Mouse (Mus musculus) stomach, postnatal 0 days (tissue): ENCODE measurements at regions not wholly inside any gene's neighbourhood (a gene's known extent, or its start where the extent isn't known, plus 50 kb on each side); places are given as distances from the start of the nearest gene placed in this dataset.
A peak's percentile ranks its signal among the peaks of the same experiment; 100 is the strongest.

Source experiments
- ATAC-seq: fragments of 200-750 bp; cut with Nextera tagmentation; 2 replicates; pipeline ENCODE4 v1.8.0; 2017; ENCODE audit not compliant: low FRiP score, low TSS enrichment
- DNase-seq: peaks from one replicate; pipeline ENCODE4 v3.0.0-alpha.2; 2016; ENCODE audit warnings: low spot score
- H3K27ac ChIP-seq: fragments of 300-500 bp; sonication (generic); replicated peaks from 2 replicates; pipeline ENCODE4 v1.5.1; 2014; ENCODE audit warnings: mild to moderate bottlenecking, control low read depth
- H3K27me3 ChIP-seq: fragments of 300-500 bp; sonication (generic); 2 replicates; pipeline ENCODE4 v1.6.1; 2014; ENCODE audit warnings: low read length; ENCODE audit not compliant: control insufficient read depth, insufficient read depth
- H3K36me3 ChIP-seq: fragments of 300-500 bp; sonication (generic); 2 replicates; pipeline ENCODE4 v1.6.1; 2014; ENCODE audit warnings: low read length, mixed read lengths; ENCODE audit not compliant: control insufficient read depth, insufficient read depth
- H3K4me1 ChIP-seq: fragments of 300-500 bp; sonication (generic); replicated peaks from 2 replicates; pipeline ENCODE4 v1.6.1; 2014; ENCODE audit warnings: antibody characterized with exemption; ENCODE audit not compliant: control insufficient read depth, insufficient read depth
- H3K4me2 ChIP-seq: fragments of 300-500 bp; sonication (generic); replicated peaks from 2 replicates; pipeline ENCODE4 v1.6.1; 2014; ENCODE audit warnings: low read depth, mild to moderate bottlenecking, control low read depth, moderate library complexity
- H3K4me3 ChIP-seq: fragments of 300-500 bp; sonication (generic); 2 replicates; pipeline ENCODE4 v1.5.1; 2014; ENCODE audit warnings: low read depth, low read length, control low read depth
- H3K9ac ChIP-seq: fragments of 300-500 bp; sonication (generic); 2 replicates; pipeline ENCODE4 v1.6.1; 2014; ENCODE audit warnings: mild to moderate bottlenecking, low read length, control low read depth, mixed read lengths
- H3K9me3 ChIP-seq: fragments of 300-500 bp; sonication (generic); 2 replicates; pipeline ENCODE4 v1.6.1; 2016; ENCODE audit warnings: low read length; ENCODE audit not compliant: control insufficient read depth
- CTCF ChIP-seq: IDR thresholded peaks from 2 replicates; pipeline ENCODE4 v1.5.1; 2016; ENCODE audit warnings: antibody characterized with exemption, low read depth, mild to moderate bottlenecking, moderate library complexity
- EP300 ChIP-seq: optimal IDR thresholded peaks from 2 replicates; pipeline ENCODE3; 2016; ENCODE audit warnings: antibody characterized with exemption
- WGBS: fragments of 180-500 bp; shearing (Covaris S2); extraction: QIAGEN DNeasy Blood & Tissue Kit; methylation state at CpG from one replicate; pipeline ENCODE4 v1.1.7; 2014; 5-methylcytosine and 5-hydroxymethylcytosine counted together

DNA sequence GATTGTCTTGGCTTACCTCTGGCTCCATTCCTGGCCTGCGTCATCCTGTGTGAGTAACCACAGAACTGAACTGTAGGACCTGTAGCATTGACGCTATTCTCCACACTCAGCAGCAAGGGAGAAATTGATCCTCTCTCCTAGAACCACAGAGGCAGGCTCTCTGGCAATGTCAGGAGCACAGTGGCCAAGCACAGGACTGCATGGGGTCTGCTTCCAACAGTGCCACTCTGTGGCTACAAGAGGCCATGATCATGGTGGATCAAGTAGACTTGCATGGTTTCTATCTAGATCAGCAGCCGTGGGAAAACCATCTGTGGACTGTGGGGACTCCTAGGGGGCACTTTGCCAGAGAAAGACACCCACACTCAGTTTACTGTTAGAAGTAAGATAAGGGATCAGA lies 213.9 kb downstream of the Adra2a start:
- DNase-seq (no peak), ATAC-seq (no peak)
- Histone ChIP-seq H3K4me1 (no peaks in the 10 kb centered on the region), H3K4me3 (no peak overlapping the region), H3K36me3 (no peaks in the 10 kb centered on the region), H3K9me3 (no peaks in the 10 kb centered on the region), H3K27ac (no peak overlapping the region), H3K4me2 (no peak overlapping the region), H3K27me3 (no peaks in the 10 kb centered on the region), H3K9ac (no peak overlapping the region)
- 89% methylated on average over 3 of the region's 3 CpGs for WGBS
- TF ChIP-seq EP300: no peak
- TF ChIP-seq CTCF: peak; percentile 46

- no peak overlapping the region for H3K27ac ChIP-seq
- 4% methylated on average over 7 of the region's 7 CpGs for WGBS
- ATAC-seq (no peak), DNase-seq (no peak)
- H3K4me2 ChIP-seq: no peak overlapping the region
- no peak overlapping the region for H3K4me3 ChIP-seq
- H3K36me3 ChIP-seq: no peaks in the 10 kb centered on the region
- H3K9me3 ChIP-seq: no peaks in the 10 kb centered on the region
- H3K27me3 ChIP-seq: no peaks in the 10 kb centered on the region
- TF ChIP-seq EP300: no peak
- no peak for TF ChIP-seq CTCF
- H3K9ac ChIP-seq: no peak overlapping the region
- no peaks in the 10 kb centered on the region for H3K4me1 ChIP-seq
Measured at GRCm38 (mm10) chr19:54259175-54259574, 215.2 kb downstream of the Adra2a start.

- Histone ChIP-seq H3K4me2 (no peak overlapping the region), H3K36me3 (no peaks in the 10 kb centered on the region), H3K9me3 (no peaks in the 10 kb centered on the region), H3K4me3 (no peak overlapping the region), H3K9ac (no peak overlapping the region), H3K27ac (no peak overlapping the region), H3K27me3 (no peaks in the 10 kb centered on the region), H3K4me1 (no peaks in the 10 kb centered on the region)
- DNase-seq (no peak), ATAC-seq (no peak)
- no peak for TF ChIP-seq CTCF
- no peak for TF ChIP-seq EP300
- 79% methylated on average over 10 of the region's 10 CpGs for WGBS
Measured at GRCm38 (mm10) chr19:54277368-54277767, 233.4 kb downstream of the Adra2a start.

DNA sequence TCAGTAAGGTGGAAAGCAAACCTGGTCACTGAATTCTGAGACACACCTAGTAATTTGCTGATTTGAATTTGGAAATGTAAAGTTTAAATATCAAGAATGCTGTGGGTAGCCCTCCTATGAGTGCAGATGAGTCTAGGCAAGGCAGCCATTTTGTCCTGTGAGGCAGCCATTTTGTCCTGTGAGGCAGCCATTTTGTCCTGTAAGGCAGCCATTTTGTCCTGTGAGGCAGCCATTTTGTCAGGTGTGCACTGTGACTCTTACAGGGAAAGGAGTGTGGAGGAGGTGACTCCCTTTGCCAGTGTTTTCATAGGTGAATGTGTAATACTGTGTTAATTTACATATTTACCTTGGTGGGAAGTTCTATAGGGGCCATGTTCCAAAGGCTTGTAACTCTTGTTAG lies 241.5 kb downstream of the Adra2a start:
- Histone ChIP-seq H3K36me3 (no peaks in the 10 kb centered on the region), H3K9ac (no peak overlapping the region), H3K4me3 (no peak overlapping the region), H3K4me2 (no peak overlapping the region), H3K27me3 (no peaks in the 10 kb centered on the region), H3K9me3 (no peaks in the 10 kb centered on the region), H3K4me1 (no peaks in the 10 kb centered on the region), H3K27ac (no peak overlapping the region)
- TF ChIP-seq EP300 (no peak), CTCF (no peak)
- ATAC-seq (no peak), DNase-seq (no peak)

DNA sequence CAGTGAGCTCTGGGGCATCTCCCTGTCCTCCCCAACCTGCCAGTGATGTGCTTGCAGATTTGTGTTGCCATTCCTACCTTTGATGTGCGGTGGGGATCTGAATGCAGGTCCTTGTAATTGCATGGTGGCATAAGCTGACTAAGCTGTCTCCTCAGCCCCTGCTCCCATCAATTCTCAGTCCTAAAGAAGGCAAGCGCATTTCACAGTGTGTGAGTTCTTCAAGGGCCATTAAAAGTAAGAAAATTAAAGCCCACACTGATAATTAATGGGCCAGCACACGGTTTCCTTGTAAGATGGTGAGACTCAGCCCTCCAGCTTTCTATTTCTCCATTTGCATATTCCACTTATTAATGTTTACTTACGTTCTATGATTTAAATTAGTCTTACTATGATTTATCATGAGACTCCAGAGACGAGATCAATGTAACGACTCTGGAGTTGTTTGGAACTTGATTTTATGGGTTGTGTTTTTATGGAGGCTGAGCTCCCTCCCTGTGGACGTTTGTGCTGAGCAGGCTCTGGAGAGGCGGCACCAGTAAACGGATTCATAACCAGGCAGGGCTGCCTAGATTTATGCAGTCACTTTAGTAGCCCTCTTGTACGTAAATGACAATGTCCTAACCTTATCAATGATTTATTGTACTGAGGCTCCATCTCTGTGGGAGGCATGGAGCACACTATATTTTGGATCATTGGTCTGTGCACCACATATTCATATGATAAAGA lies 253.9 kb downstream of the Adra2a start:
- H3K4me1 ChIP-seq: no peaks in the 10 kb centered on the region

GRCm38 (mm10) chr19:54311289-54311688 lies 267.3 kb downstream of the Adra2a start:
- H3K4me1 ChIP-seq: no peaks in the 10 kb centered on the region
- DNase-seq (no peak), ATAC-seq (no peak)
- no peak for TF ChIP-seq CTCF
- no peak for TF ChIP-seq EP300
- H3K9ac ChIP-seq: no peak overlapping the region
- no peaks in the 10 kb centered on the region for H3K36me3 ChIP-seq
- H3K4me2 ChIP-seq: no peak overlapping the region
- no peaks in the 10 kb centered on the region for H3K9me3 ChIP-seq
- H3K4me3 ChIP-seq: no peak overlapping the region
- H3K27ac ChIP-seq: no peak overlapping the region
- WGBS: 49% methylated on average over 6 of the region's 6 CpGs
- H3K27me3 ChIP-seq: no peaks in the 10 kb centered on the region

More for the DNA sequence above, 253.9 kb downstream of the Adra2a start:
- Histone ChIP-seq H3K4me2 (no peak overlapping the region), H3K9me3 (no peaks in the 10 kb centered on the region), H3K9ac (no peak overlapping the region), H3K36me3 (no peaks in the 10 kb centered on the region), H3K27me3 (no peaks in the 10 kb centered on the region), H3K27ac (no peak overlapping the region), H3K4me3 (no peak overlapping the region)
- TF ChIP-seq CTCF (no peak), EP300 (no peak)
- WGBS: 80% methylated on average over 10 of the region's 10 CpGs
- ATAC-seq: no peak
- no peak for DNase-seq
